Mouse (Mus musculus): Measurements from ENCODE around the gene Cmtm5. TPM values are rescaled to one million over a fixed set of nuclear protein-coding genes. Genes with fewer than 3 reads are reported as not detected.

Gene Cmtm5
- polyA plus RNA-seq, 1 experiment from 2014 or later = not detected

DNA sequence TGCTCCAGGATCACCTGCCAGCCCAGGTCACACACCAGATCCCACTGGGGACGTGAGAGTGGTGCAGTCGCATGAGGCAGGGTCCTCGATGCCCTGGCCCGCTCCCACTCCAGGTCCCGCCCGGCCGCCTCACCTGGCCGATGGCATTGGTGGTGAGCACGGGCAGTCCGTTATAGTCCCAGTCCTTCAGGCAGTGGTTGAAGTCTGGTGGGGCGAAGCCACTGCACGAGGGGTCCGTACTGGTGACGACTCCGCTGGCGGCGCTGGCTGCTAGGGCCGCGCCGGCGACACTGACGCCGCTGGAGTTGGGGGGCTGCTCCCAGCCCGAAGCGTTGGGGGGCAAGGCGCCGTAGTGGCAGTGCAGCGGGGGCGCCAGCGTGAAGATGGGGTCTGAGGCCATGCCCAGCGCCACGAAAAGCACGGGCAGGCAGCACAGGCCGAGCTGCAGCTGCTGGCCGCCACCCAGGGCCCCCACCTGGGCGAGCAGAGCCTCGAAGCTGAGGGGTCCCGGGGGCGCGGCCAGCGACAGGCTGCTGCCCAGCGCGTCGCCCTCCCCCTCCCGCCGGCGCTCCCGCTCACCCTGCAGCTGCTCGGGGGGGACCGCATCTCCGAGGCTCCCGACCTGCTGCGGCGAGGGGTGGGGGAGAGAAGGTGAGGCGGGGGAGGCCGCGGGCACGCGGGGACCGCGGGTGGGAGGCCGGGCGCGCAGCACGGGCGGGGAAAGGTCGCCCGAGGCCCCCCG lies 23.8 kb upstream of the Cmtm5 start:
- H3K36me3 ChIP-seq (ENCODE audit: control insufficient read depth, insufficient read depth, low read length) = peaks cover 3% of the 10 kb centered on the region; the same call in 1 of the 2 replicates
- H3K27ac ChIP-seq (ENCODE audit: low read depth, low read length) = no peak overlapping the region
- no peak for DNase-seq (ENCODE audit: low spot score)
- peak overlapping the region; percentile 75 for H3K4me3 ChIP-seq (ENCODE audit: low read depth, low read length)
- H3K4me1 ChIP-seq (replicated peaks; ENCODE audit: control insufficient read depth, insufficient read depth, low read length) = peaks cover 4% of the 10 kb centered on the region; the same call in 1 of the 2 replicates
- H3K4me2 ChIP-seq = peak overlapping the region; percentile 92
- H3K9ac ChIP-seq (ENCODE audit: low read depth, low read length) = peak overlapping the region; percentile 61
- WGBS = 4% methylated on average over 68 of the region's 69 CpGs
- ATAC-seq (replicated peaks; ENCODE audit: low FRiP score) = peak; percentile 29; the same call in 1 of the 2 replicates
- H3K9me3 ChIP-seq (ENCODE audit: control insufficient read depth, low read length) = no peaks in the 10 kb centered on the region
- peaks cover 34% of the 10 kb centered on the region for H3K27me3 ChIP-seq (replicated peaks; ENCODE audit: control insufficient read depth, insufficient read depth, low read length)

DNA sequence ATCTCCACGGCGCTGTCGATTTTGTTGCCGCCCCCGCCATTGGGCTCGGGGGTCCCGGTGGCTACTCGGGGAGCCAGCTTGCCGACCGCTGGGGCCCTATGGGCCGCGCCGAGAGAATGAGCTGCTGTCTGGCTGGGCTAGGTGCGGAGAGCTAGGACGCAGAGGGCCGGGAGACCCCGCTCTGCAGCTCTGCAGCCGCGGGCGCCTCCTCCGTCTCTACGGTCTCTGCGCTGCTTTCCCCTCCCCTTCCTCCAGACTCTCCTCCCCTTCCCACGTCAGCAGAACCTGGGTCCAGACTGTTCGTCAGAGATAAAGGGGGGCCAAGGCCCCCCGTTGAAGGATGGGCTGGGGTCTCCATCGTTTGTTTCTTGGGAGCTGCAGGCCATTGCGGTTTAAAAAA lies 23.2 kb upstream of the Cmtm5 start, which contains the start of gene Slc22a17:
Gene Slc22a17 (minus strand): TSS at position 247 of the 400 bp plus-strand sequence.
- peaks cover 34% of the 10 kb centered on the region for H3K27me3 ChIP-seq (replicated peaks; ENCODE audit: control insufficient read depth, insufficient read depth, low read length)
- H3K4me1 ChIP-seq (replicated peaks; ENCODE audit: control insufficient read depth, insufficient read depth, low read length) = peaks cover 4% of the 10 kb centered on the region; the same call in 1 of the 2 replicates
- peaks cover 2% of the 10 kb centered on the region; the same call in 1 of the 2 replicates for H3K36me3 ChIP-seq (ENCODE audit: control insufficient read depth, insufficient read depth, low read length)
- under 1% methylated on average over 28 of the region's 28 CpGs for WGBS
- H3K27ac ChIP-seq (ENCODE audit: low read depth, low read length) = no peak within 1 kb of the TSS
- H3K4me2 ChIP-seq = peak within 1 kb of the TSS; percentile 92
- ATAC-seq (replicated peaks; ENCODE audit: low FRiP score) (peak; percentile 53; the same call in 1 of the 2 replicates), DNase-seq (ENCODE audit: low spot score) (peak; percentile 67)
- no peaks in the 10 kb centered on the region for H3K9me3 ChIP-seq (ENCODE audit: control insufficient read depth, low read length)
- H3K9ac ChIP-seq (ENCODE audit: low read depth, low read length) = peak within 1 kb of the TSS; percentile 61
- H3K4me3 ChIP-seq (ENCODE audit: low read depth, low read length) = peak within 1 kb of the TSS; percentile 75

DNA sequence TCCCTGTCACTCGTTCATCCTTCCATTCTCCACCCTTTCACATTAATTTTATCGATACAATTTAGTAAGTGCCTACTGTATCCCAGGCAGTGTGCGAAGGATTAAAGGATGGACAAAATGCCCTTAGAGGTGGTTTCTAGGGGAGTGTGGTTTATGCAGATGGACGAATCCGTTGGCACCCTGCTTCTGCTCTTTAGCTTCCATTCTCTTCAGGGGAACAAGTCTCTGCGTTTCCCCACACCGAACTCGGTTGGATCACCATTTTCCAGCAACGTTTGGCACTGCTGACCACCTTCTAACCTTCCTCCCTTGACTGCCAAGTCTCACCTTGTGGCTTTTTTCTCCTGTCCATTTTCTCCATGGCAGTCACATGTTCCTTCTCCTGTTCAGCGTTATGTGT lies 22.7 kb upstream of the Cmtm5 start:
- Histone ChIP-seq H3K4me3 (ENCODE audit: low read depth, low read length) (peak overlapping the region; percentile 75), H3K9me3 (ENCODE audit: control insufficient read depth, low read length) (no peaks in the 10 kb centered on the region), H3K4me1 (replicated peaks; ENCODE audit: control insufficient read depth, insufficient read depth, low read length) (peaks cover 4% of the 10 kb centered on the region; the same call in 1 of the 2 replicates), H3K27ac (ENCODE audit: low read depth, low read length) (no peak overlapping the region), H3K9ac (ENCODE audit: low read depth, low read length) (peak overlapping the region; percentile 61; the same call in 1 of the 2 replicates), H3K4me2 (peak overlapping the region; percentile 92), H3K36me3 (ENCODE audit: control insufficient read depth, insufficient read depth, low read length) (no peaks in the 10 kb centered on the region; the same call in 1 of the 2 replicates), H3K27me3 (replicated peaks; ENCODE audit: control insufficient read depth, insufficient read depth, low read length) (peaks cover 34% of the 10 kb centered on the region)
- no peak for ATAC-seq (replicated peaks; ENCODE audit: low FRiP score)
- no peak for DNase-seq (ENCODE audit: low spot score)
- WGBS = 21% methylated on average over 10 of the region's 10 CpGs

DNA sequence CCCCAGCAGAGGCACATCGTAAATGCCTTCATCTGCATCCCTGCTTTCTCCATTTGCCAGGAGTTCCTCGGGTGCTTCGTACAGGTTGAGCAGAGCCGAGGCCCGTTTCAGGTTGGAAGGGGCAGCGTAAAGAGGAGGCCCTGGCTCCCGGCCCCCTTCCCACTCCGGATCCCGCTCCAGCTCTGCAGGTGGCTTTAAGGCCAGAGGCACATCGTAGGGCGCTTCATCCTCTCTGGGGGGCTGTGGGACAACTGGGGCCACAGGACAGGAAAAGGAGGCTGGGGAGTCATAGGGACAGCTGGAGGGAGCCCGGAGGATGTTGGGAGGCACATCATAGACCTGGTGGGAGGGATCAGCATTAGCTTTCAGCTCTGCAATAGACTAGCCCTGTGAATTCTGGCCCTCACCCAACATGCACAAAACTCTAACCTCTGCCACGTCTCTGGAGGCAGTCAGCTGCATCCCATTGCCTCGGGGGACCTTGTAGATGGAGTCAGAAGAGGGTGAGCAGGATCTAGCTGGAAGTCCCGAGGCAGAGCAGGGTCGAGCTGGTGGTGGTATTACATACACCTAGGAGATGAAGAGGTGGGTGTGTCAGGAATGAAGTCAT lies 15.9 kb upstream of the Cmtm5 start:
- Histone ChIP-seq H3K4me3 (ENCODE audit: low read depth, low read length) (no peak overlapping the region), H3K9me3 (ENCODE audit: control insufficient read depth, low read length) (peaks cover 4% of the 10 kb centered on the region; the same call in 1 of the 2 replicates), H3K4me1 (replicated peaks; ENCODE audit: control insufficient read depth, insufficient read depth, low read length) (no peaks in the 10 kb centered on the region; the same call in 1 of the 2 replicates), H3K27ac (ENCODE audit: low read depth, low read length) (no peak overlapping the region), H3K27me3 (replicated peaks; ENCODE audit: control insufficient read depth, insufficient read depth, low read length) (peaks cover 6% of the 10 kb centered on the region), H3K4me2 (no peak overlapping the region), H3K9ac (ENCODE audit: low read depth, low read length) (no peak overlapping the region), H3K36me3 (ENCODE audit: control insufficient read depth, insufficient read depth, low read length) (no peaks in the 10 kb centered on the region; the same call in 1 of the 2 replicates)
- no peak for ATAC-seq (replicated peaks; ENCODE audit: low FRiP score)
- WGBS = 85% methylated on average over 16 of the region's 16 CpGs
- DNase-seq (ENCODE audit: low spot score) = no peak

DNA sequence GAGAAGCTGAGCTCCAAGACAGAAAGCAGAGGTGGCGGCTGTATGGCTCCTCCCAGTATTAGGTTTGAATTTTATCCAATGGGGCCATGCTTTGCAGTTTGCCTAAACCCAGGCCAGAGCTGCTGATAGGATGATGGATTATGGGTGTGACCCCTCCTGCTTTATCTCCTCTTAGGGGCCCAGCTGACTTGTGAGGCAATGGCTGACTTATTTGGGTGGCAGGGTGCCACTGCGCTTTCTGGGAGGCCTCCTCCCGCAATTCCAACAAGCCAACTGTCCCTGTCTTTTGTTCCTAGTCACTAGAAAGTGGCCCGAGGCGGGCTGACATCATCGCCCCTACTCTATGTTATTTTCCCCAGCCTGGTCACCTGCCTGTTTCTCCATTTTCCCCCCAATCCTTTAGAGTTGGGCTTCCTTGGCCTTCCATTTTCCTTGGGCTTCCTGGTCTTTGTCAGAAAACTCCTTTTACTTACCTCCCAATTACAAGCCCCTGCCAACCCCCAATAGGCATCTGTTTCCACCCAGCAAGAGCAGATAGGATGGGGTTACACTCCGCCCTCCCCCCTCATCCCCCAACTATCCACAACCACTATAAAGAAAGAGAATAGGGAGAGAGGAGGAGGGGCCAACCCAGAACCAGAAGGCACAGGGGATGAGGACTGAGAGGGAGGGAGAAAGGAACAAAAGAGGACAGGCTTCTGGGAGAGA lies 11.3 kb upstream of the Cmtm5 start:
- Histone ChIP-seq H3K9ac (ENCODE audit: low read depth, low read length) (peak overlapping the region; percentile 65), H3K4me3 (ENCODE audit: low read depth, low read length) (peak overlapping the region; percentile 51), H3K27ac (ENCODE audit: low read depth, low read length) (peak overlapping the region; percentile 73; the same call in 1 of the 2 replicates)

DNA sequence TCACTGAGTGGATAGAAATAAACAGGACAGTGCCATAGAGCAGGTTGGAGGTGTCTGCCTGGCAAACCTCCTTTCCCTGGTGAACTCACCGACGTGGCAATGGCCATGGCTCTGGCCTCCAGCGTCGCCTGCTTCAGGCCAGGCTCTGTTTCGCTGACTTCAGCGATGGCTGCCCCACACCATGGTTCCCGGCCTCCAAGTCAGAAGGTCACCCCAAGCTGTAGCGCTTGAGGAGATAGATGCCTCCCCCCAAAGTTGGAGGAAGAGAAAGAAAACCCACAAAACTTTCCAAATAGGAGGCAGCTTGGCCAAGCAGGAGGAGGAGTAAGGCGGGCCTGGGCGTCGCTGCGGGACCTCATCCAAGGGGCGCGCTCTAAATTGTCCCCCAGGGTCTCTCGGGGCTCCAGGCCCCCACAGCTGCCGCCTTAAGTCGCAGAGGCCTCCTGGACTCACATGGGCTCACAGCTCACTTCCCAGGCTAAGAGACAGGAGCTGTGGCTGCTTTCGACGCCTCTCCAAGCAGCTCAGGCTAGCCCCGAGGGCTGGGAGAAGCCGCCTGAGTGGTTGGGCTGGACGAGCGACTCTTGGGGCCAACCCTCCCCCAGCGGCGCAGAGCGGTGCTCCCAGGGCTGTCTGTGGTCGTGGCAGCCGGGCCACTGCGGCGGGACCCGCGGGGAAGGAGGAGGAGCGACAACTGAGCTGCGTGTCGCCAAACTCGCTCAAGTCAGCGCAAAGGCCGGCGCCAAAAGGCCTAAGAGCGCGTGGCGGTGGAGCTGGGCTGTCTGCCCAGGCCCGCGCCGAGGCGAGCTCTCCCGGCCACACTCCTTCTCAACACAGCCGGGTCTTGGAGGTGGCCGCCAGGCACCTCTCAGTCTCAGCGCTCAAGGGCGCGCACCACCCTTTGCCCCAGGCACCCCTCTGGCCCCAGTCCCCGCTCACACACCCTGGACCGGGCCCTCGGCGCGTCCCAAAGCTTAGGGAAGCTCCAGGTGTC lies 10.4 kb upstream of the Cmtm5 start, which contains the start of gene Efs:
Gene Efs (minus strand): TSS at position 778 of the 994 bp plus-strand sequence.
- H3K27ac ChIP-seq (ENCODE audit: low read depth, low read length) = peak within 1 kb of the TSS; percentile 73
- H3K4me2 ChIP-seq = peak within 1 kb of the TSS; percentile 81
- H3K4me1 ChIP-seq (replicated peaks; ENCODE audit: control insufficient read depth, insufficient read depth, low read length) = peaks cover 3% of the 10 kb centered on the region; the same call in 1 of the 2 replicates
- peaks cover 46% of the 10 kb centered on the region for H3K27me3 ChIP-seq (replicated peaks; ENCODE audit: control insufficient read depth, insufficient read depth, low read length)
- H3K9ac ChIP-seq (ENCODE audit: low read depth, low read length) = peak within 1 kb of the TSS; percentile 65
- 5% methylated on average over 56 of the region's 57 CpGs for WGBS
- ATAC-seq (replicated peaks; ENCODE audit: low FRiP score) (peak; percentile 35), DNase-seq (ENCODE audit: low spot score) (peak; percentile 54)
- peak within 1 kb of the TSS; percentile 51 for H3K4me3 ChIP-seq (ENCODE audit: low read depth, low read length)
- no peaks in the 10 kb centered on the region for H3K36me3 ChIP-seq (ENCODE audit: control insufficient read depth, insufficient read depth, low read length)
- peaks cover 4% of the 10 kb centered on the region; the same call in 1 of the 2 replicates for H3K9me3 ChIP-seq (ENCODE audit: control insufficient read depth, low read length)

More for the DNA sequence above, 11.3 kb upstream of the Cmtm5 start:
- peak; percentile 81 for ATAC-seq (replicated peaks; ENCODE audit: low FRiP score)
- WGBS = 36% methylated on average over 7 of the region's 7 CpGs
- H3K9me3 ChIP-seq (ENCODE audit: control insufficient read depth, low read length) = peaks cover 4% of the 10 kb centered on the region; the same call in 1 of the 2 replicates
- DNase-seq (ENCODE audit: low spot score) = peak; percentile 47
- H3K36me3 ChIP-seq (ENCODE audit: control insufficient read depth, insufficient read depth, low read length) = no peaks in the 10 kb centered on the region
- H3K4me1 ChIP-seq (replicated peaks; ENCODE audit: control insufficient read depth, insufficient read depth, low read length) = peaks cover 3% of the 10 kb centered on the region; the same call in 1 of the 2 replicates
- H3K4me2 ChIP-seq = peak overlapping the region; percentile 81
- H3K27me3 ChIP-seq (replicated peaks; ENCODE audit: control insufficient read depth, insufficient read depth, low read length) = peaks cover 46% of the 10 kb centered on the region

DNA sequence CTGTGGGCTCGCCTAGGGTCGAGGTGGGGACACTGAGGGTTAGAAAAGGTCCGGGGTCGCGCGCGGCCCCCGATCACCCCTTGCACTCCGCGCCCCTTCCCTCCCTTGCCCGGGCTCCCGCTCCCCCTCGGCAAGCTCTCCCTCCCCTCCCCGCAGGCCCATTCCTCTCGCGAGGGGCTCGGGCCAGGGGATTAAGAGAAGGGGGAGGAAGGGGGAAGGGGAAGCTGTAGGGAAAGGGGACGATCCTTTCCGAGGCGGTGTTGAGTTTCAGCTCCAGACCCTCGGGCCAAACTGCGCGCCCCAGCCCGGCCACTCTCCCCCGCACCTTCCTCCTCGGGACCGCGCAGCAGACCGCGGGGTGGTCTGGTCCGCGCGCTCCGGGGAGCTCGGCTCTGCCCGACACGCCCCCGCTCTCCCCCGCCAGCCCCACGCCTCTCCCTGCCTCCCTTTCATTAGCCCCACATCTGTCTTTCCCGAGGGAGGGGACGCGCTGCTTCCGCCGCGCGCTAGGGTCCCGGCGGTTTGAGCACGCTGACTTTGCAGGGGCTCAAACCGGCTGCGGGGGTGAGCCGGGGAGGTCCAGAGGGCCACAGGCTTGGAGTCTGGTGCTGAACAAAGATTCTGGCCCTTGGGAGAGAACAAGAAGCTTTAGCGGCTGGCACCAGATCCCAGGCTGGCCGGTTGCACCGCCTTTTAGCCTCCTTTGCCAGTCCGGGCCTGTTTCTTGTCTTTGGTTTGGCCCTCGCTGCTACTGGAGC lies 9.5 kb upstream of the Cmtm5 start:
- H3K36me3 ChIP-seq (ENCODE audit: control insufficient read depth, insufficient read depth, low read length) = no peaks in the 10 kb centered on the region
- peak overlapping the region; percentile 65 for H3K9ac ChIP-seq (ENCODE audit: low read depth, low read length)
- H3K27ac ChIP-seq (ENCODE audit: low read depth, low read length) = peak overlapping the region; percentile 73
- H3K27me3 ChIP-seq (replicated peaks; ENCODE audit: control insufficient read depth, insufficient read depth, low read length) = peaks cover 46% of the 10 kb centered on the region
- H3K9me3 ChIP-seq (ENCODE audit: control insufficient read depth, low read length) = no peaks in the 10 kb centered on the region
- peak; percentile 37 for ATAC-seq (replicated peaks; ENCODE audit: low FRiP score)
- under 1% methylated on average over 44 of the region's 58 CpGs for WGBS
- peak overlapping the region; percentile 81 for H3K4me2 ChIP-seq
- peak; percentile 73 for DNase-seq (ENCODE audit: low spot score)
- peak overlapping the region; percentile 51 for H3K4me3 ChIP-seq (ENCODE audit: low read depth, low read length)
- peaks cover 3% of the 10 kb centered on the region; the same call in 1 of the 2 replicates for H3K4me1 ChIP-seq (replicated peaks; ENCODE audit: control insufficient read depth, insufficient read depth, low read length)
